16 mouse cellular contexts compared by ENCODE assay signal in genomic region chr5:37389808-37390495, GRCm38 (mm10). TPM values are rescaled to one million over a fixed set of nuclear protein-coding genes. Genes with fewer than 3 reads are reported as not detected.
DNase-seq lines count a peak whose midpoint lies in the region; ATAC-seq lines count a peak whose summit lies in the region.
"Had no signal": no experiment of that assay in that cellular context is flagged by ENCODE, and none has a peak within 500 bp of the region (broad histone marks: within the 10 kb centered on the region; RNA-seq: fewer than 3 reads in every experiment).

No protein-coding gene starts in this region.

- 0 out of 2 replicates have a peak, but pooled peaks have one; percentile 18 for ATAC-seq in kidney, embryonic 15.5 days (replicated peaks; ENCODE audit: low FRiP score)
- no peak for ATAC-seq in embryonic facial prominence, embryonic 11.5 days (replicated peaks; ENCODE audit: insufficient number of reproducible peaks, low FRiP score, low TSS enrichment, low read depth)
- ATAC-seq: forebrain, postnatal 0 days; midbrain, embryonic 16.5 days had no signal

- H3K4me2 ChIP-seq in kidney, embryonic 15.5 days = no peak overlapping the region
- no peak overlapping the region for H3K4me2 ChIP-seq in embryonic facial prominence, embryonic 11.5 days (ENCODE audit: low read depth, low read length)
- H3K4me2 ChIP-seq: heart, embryonic 11.5 days; hindbrain, embryonic 14.5 days; liver, embryonic 12.5 days had no signal

- H3K36me3 ChIP-seq in kidney, embryonic 15.5 days = peaks cover 56% of the 10 kb centered on the region
- H3K36me3 ChIP-seq in embryonic facial prominence, embryonic 11.5 days (replicated peaks; ENCODE audit: control insufficient read depth, insufficient read depth, low read depth, low read length) = no peaks in the 10 kb centered on the region; the same call in 1 of the 2 replicates
- H3K36me3 ChIP-seq in hindbrain, embryonic 10.5 days = peaks cover 69% of the 10 kb centered on the region

- DNase-seq in kidney, adult 18-20 months = no peak
- DNase-seq in cerebellum, adult 18-20 months = peak; percentile 42 to 63
- peak; percentile 55 to 64 for DNase-seq in cerebellum, postnatal 10 days
- peak; percentile 53 for DNase-seq in embryonic facial prominence, embryonic 11.5 days (ENCODE audit: low spot score)
- no peak for DNase-seq in lung, postnatal 25 days (ENCODE audit: low spot score)
- DNase-seq in hindbrain, embryonic 10.5 days (ENCODE audit: low spot score) = no peak
- DNase-seq: forebrain, postnatal 0 days; heart, postnatal 10 days; lung, adult 2 months; lung, postnatal 36 days; thymus, adult 2 months had no signal

- 41% methylated on average over 13 of the region's 13 CpGs for WGBS in kidney, embryonic 15.5 days
- WGBS in embryonic facial prominence, embryonic 11.5 days = 55% methylated on average over 13 of the region's 13 CpGs
- 70% methylated on average over 13 of the region's 13 CpGs for WGBS in hindbrain, embryonic 10.5 days

- no peak overlapping the region for H3K4me3 ChIP-seq in kidney, embryonic 15.5 days (replicated peaks)
- no peak overlapping the region for H3K4me3 ChIP-seq in embryonic facial prominence, embryonic 11.5 days (ENCODE audit: low read depth, low read length)
- H3K4me3 ChIP-seq in hindbrain, embryonic 10.5 days = no peak overlapping the region
- H3K4me3 ChIP-seq: liver, embryonic 12.5 days had no signal

- H3K27me3 ChIP-seq in kidney, embryonic 15.5 days = no peaks in the 10 kb centered on the region
- no peaks in the 10 kb centered on the region for H3K27me3 ChIP-seq in embryonic facial prominence, embryonic 11.5 days (ENCODE audit: control insufficient read depth, insufficient read depth, low read length)
- no peaks in the 10 kb centered on the region for H3K27me3 ChIP-seq in hindbrain, embryonic 10.5 days (ENCODE audit: insufficient read depth, poor library complexity, severe bottlenecking)
- H3K27me3 ChIP-seq: liver, embryonic 12.5 days had no signal

- H3K27ac ChIP-seq in kidney, embryonic 15.5 days = peak overlapping the region; percentile 56; the same call in 1 of the 2 replicates
- no peak overlapping the region for H3K27ac ChIP-seq in embryonic facial prominence, embryonic 11.5 days (replicated peaks; ENCODE audit: low read depth, low read length)
- no peak overlapping the region for H3K27ac ChIP-seq in hindbrain, embryonic 10.5 days
- H3K27ac ChIP-seq: hindbrain, embryonic 14.5 days; liver, embryonic 12.5 days had no signal

- H3K9ac ChIP-seq in kidney, embryonic 15.5 days = no peak overlapping the region
- H3K9ac ChIP-seq in embryonic facial prominence, embryonic 11.5 days (replicated peaks; ENCODE audit: low read length) = no peak overlapping the region
- H3K9ac ChIP-seq: forebrain, postnatal 0 days; hindbrain, embryonic 14.5 days; liver, embryonic 12.5 days had no signal

- H3K4me1 ChIP-seq in kidney, embryonic 15.5 days = 0 out of 2 replicates have a peak, but pooled peaks cover 3% of the 10 kb centered on the region
- no peaks in the 10 kb centered on the region for H3K4me1 ChIP-seq in embryonic facial prominence, embryonic 11.5 days (ENCODE audit: control insufficient read depth, insufficient read depth, low read length)
- 0 out of 2 replicates have a peak, but pooled peaks cover 2% of the 10 kb centered on the region for H3K4me1 ChIP-seq in hindbrain, embryonic 10.5 days (replicated peaks)

- no peaks in the 10 kb centered on the region for H3K9me3 ChIP-seq in kidney, embryonic 15.5 days (replicated peaks)
- H3K9me3 ChIP-seq in embryonic facial prominence, embryonic 11.5 days (replicated peaks; ENCODE audit: control insufficient read depth, low read length) = no peaks in the 10 kb centered on the region
- H3K9me3 ChIP-seq in hindbrain, embryonic 10.5 days = no peaks in the 10 kb centered on the region
- H3K9me3 ChIP-seq: liver, embryonic 12.5 days had no signal

RNA-seq across cellular contexts. Expression of gene Evc2, which starts 51.7 kb away (rescaled TPM):
- 22.5 and 22.8 TPM in 2 replicates for polyA plus RNA-seq in kidney, embryonic 15.5 days (2015; fragmentation: Nextera tagmentation; extraction: Ambion mirVana)
- 14.0 and 16.0 TPM in 2 replicates for polyA plus RNA-seq in embryonic facial prominence, embryonic 11.5 days (2014; fragmentation: Nextera tagmentation; extraction: Ambion mirVana)
- 13.6 and 16.6 TPM in 2 replicates for polyA plus RNA-seq in hindbrain, embryonic 10.5 days (2016; fragmentation: Nextera tagmentation; extraction: Ambion mirVana)

RNA-seq across cellular contexts. Expression of gene Evc, which starts 53.3 kb away (rescaled TPM):
- polyA plus RNA-seq in kidney, embryonic 15.5 days (2015; fragmentation: Nextera tagmentation; extraction: Ambion mirVana) = 21.9 and 24.4 TPM in 2 replicates
- 15.7 and 17.7 TPM in 2 replicates for polyA plus RNA-seq in embryonic facial prominence, embryonic 11.5 days (2014; fragmentation: Nextera tagmentation; extraction: Ambion mirVana)
- 20.0 and 22.1 TPM in 2 replicates for polyA plus RNA-seq in hindbrain, embryonic 10.5 days (2016; fragmentation: Nextera tagmentation; extraction: Ambion mirVana)

Comparison
In these comparisons a context has a peak if more than half of its experiments do, and no peak if none do; other contexts are left out.
1. DNase-seq: peak in cerebellum, adult 18-20 months (2 of 2), cerebellum, postnatal 10 days (2 of 2) and embryonic facial prominence, embryonic 11.5 days (single experiment); none in kidney, adult 18-20 months (single experiment), lung, postnatal 25 days (single experiment) and hindbrain, embryonic 10.5 days (single experiment).